Mouse (Mus musculus) small intestine, adult 2 months (tissue): ENCODE measurements around the gene Elovl5.

Experiments used
- CTCF ChIP-seq: fragments of 200-500 bp; IDR thresholded peaks from 2 replicates; pipeline ENCODE4 v1.5.1; 2012; ENCODE audit warnings: low read depth, mild to moderate bottlenecking, control low read depth, inconsistent platforms, low read length, moderate library complexity, mixed read lengths; ENCODE audit not compliant: insufficient replicate concordance, insufficient read length; ENCODE audit errors: extremely low read depth
- POLR2A ChIP-seq: fragments of 200-500 bp; IDR thresholded peaks from 2 replicates; pipeline ENCODE4 v1.6.1; 2012; ENCODE audit warnings: low read depth, mild to moderate bottlenecking, control low read depth, inconsistent platforms, low read length, moderate library complexity

DNA sequence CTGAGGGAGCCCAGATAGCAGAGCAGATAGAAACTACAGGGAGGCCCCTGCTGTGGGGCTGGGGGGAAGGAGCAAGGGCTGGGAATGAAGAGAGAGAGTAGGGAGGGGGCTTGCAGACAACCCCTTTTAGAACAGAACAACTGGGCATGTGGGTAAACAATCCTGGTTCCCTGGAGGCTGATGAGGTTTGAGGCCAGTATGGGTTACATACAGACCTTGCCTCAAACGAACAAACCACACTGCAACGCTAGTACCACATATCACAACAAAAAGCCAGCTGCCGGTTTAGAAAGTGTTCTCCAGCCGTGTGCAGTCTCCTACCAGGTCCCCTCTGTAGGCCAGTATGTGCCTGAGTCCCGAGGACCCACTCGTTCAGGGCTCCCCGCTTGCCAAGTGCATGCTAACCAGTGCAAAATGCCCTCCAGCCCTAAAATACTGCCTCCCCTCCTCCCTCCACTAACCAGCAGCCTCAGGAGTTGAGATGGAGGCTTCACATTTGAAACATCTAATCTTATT is 32.6 kb downstream of the Elovl5 start:
- no peak for TF ChIP-seq CTCF
- no peak for TF ChIP-seq POLR2A
